18 mouse cellular contexts compared by ENCODE assay signal in genomic region chr2:169611557-169611956, GRCm38 (mm10). TPM values are rescaled to one million over a fixed set of nuclear protein-coding genes. Genes with fewer than 3 reads are reported as not detected.
DNase-seq lines count a peak whose midpoint lies in the region; ATAC-seq and TF ChIP-seq lines count a peak whose summit lies in the region.
"Had no signal": no experiment of that assay in that cellular context is flagged by ENCODE, and none has a peak within 500 bp of the region (broad histone marks: within the 10 kb centered on the region; RNA-seq: fewer than 3 reads in every experiment).

No protein-coding gene starts in this region.

- no peak overlapping the region for H3K4me3 ChIP-seq in kidney, adult 2 months (ENCODE audit: insufficient read depth, low read depth, low read length)
- H3K4me3 ChIP-seq in forebrain, embryonic 15.5 days: no peak overlapping the region
- H3K4me3 ChIP-seq: heart, embryonic 15.5 days; hindbrain, embryonic 10.5 days; lung, embryonic 15.5 days had no signal

- no peak overlapping the region for H3K27ac ChIP-seq in kidney, adult 2 months (ENCODE audit: insufficient read depth, low read depth, low read length)
- H3K27ac ChIP-seq in forebrain, embryonic 15.5 days (replicated peaks): no peak overlapping the region
- H3K27ac ChIP-seq: heart, embryonic 15.5 days; hindbrain, embryonic 10.5 days; lung, embryonic 15.5 days had no signal

- no peaks in the 10 kb centered on the region for H3K36me3 ChIP-seq in kidney, adult 2 months (ENCODE audit: control insufficient read depth, insufficient read depth, low read length)
- H3K36me3 ChIP-seq in forebrain, embryonic 15.5 days: no peaks in the 10 kb centered on the region
- H3K36me3 ChIP-seq: heart, embryonic 15.5 days; hindbrain, embryonic 10.5 days; lung, embryonic 15.5 days had no signal

- H3K4me2 ChIP-seq in forebrain, embryonic 15.5 days (replicated peaks): 0 out of 2 replicates have a peak overlapping the region, but pooled peaks have one; percentile 2
- H3K4me2 ChIP-seq: heart, embryonic 15.5 days; lung, embryonic 15.5 days had no signal

- 0 out of 2 replicates have a peak, but pooled peaks cover 1% of the 10 kb centered on the region for H3K27me3 ChIP-seq in kidney, adult 2 months (replicated peaks; ENCODE audit: control insufficient read depth, insufficient read depth, low read length)
- H3K27me3 ChIP-seq in forebrain, embryonic 15.5 days: peaks cover 2% of the 10 kb centered on the region
- H3K27me3 ChIP-seq: CH12.LX; heart, embryonic 15.5 days; lung, embryonic 15.5 days had no signal

- no peak for ATAC-seq in forebrain, embryonic 15.5 days (replicated peaks)
- ATAC-seq in frontal cortex, adult (ENCODE audit: low TSS enrichment): no peak

- H3K9ac ChIP-seq in forebrain, embryonic 15.5 days (replicated peaks): no peak overlapping the region
- H3K9ac ChIP-seq: heart, embryonic 15.5 days; lung, embryonic 15.5 days had no signal

- no peaks in the 10 kb centered on the region for H3K9me3 ChIP-seq in forebrain, embryonic 15.5 days
- H3K9me3 ChIP-seq: heart, embryonic 15.5 days; hindbrain, embryonic 10.5 days; lung, embryonic 15.5 days had no signal

- peak; percentile 56 for DNase-seq in embryo, embryonic 10.5 days (ENCODE audit: low spot score)
- DNase-seq in embryo, embryonic 10 days (ENCODE audit: low spot score): no peak
- peak; percentile 61 to 68 for DNase-seq in kidney, postnatal 4 days
- no peak for DNase-seq in kidney, adult 2 months
- DNase-seq in brain, embryonic 14.5 days (ENCODE audit: low read depth): no peak
- no peak for DNase-seq in left cerebral cortex, adult 11 months (ENCODE audit: low spot score)
- DNase-seq: adrenal gland, postnatal 14 days; cerebellum, adult 8-10 months; heart, adult 18-20 months had no signal

- no peak for TF ChIP-seq CTCF in kidney, adult 2 months (conservative IDR thresholded peaks at IDR 0.05; ENCODE audit: insufficient read depth, insufficient read length, low read depth, low read length)
- 0 out of 2 replicates have a peak, but pooled peaks have one; percentile 24 for TF ChIP-seq CTCF in brain, embryonic 14.5 days (IDR thresholded peaks at IDR 0.05; ENCODE audit: borderline replicate concordance, extremely low read depth, insufficient read depth, insufficient read length)

- H3K4me1 ChIP-seq in kidney, adult 2 months (ENCODE audit: control insufficient read depth, insufficient read depth, low read length): no peaks in the 10 kb centered on the region
- peaks cover 17% of the 10 kb centered on the region for H3K4me1 ChIP-seq in forebrain, embryonic 15.5 days

- no peak for TF ChIP-seq POLR2A in kidney, adult 2 months (IDR thresholded peaks at IDR 0.05; ENCODE audit: low read depth, low read length)
- no peak for TF ChIP-seq POLR2A in brain, embryonic 14.5 days (IDR thresholded peaks at IDR 0.05; ENCODE audit: borderline replicate concordance, extremely low read depth, insufficient read depth, insufficient read length, poor library complexity, severe bottlenecking)

- 23% methylated on average over 7 of the region's 7 CpGs for WGBS in kidney, adult 2 months
- WGBS in forebrain, embryonic 15.5 days: 13% methylated on average over 7 of the region's 7 CpGs

RNA-seq across cellular contexts. Expression of gene Tshz2, which starts 21.3 kb away (rescaled TPM):
- polyA plus RNA-seq in kidney, adult 2 months (2012; rRNA removed): 17.5 and 17.6 TPM in 2 replicates
- 18.9 and 42.6 TPM in 2 replicates for polyA plus RNA-seq in brain, embryonic 14.5 days (2012; rRNA removed)
- 9.0 and 9.4 TPM in 2 replicates for polyA plus RNA-seq in forebrain, embryonic 15.5 days (2015; fragmentation: Nextera tagmentation; extraction: Ambion mirVana)

RNA-seq across cellular contexts. Expression of gene Gm11011, which starts 24.0 kb away (rescaled TPM):
- polyA plus RNA-seq in kidney, adult 2 months (2012; rRNA removed): not detected in 2 replicates
- not detected in 2 replicates for polyA plus RNA-seq in brain, embryonic 14.5 days (2012; rRNA removed)
- polyA plus RNA-seq in forebrain, embryonic 15.5 days (2015; fragmentation: Nextera tagmentation; extraction: Ambion mirVana): not detected in 2 replicates
- polyA plus RNA-seq: heart, embryonic 15.5 days; hindbrain, embryonic 10.5 days; intestine, embryonic 14.5 days; large intestine, adult 2 months; liver, adult 2 months; lung, embryonic 15.5 days had no signal

Comparison
In these comparisons a context has a peak if more than half of its experiments do, and no peak if none do; other contexts are left out.
1. DNase-seq: peak in embryo, embryonic 10.5 days (single experiment) and kidney, postnatal 4 days (2 of 2); none in embryo, embryonic 10 days (single experiment), kidney, adult 2 months (single experiment), brain, embryonic 14.5 days (single experiment) and left cerebral cortex, adult 11 months (single experiment).